Mouse (Mus musculus) mammary gland, adult 2 months (tissue): ENCODE data around the gene Eif4g3. TPM values are rescaled to one million over a fixed set of nuclear protein-coding genes. Genes with fewer than 3 reads are reported as not detected.

Experiments used
- polyA plus RNA-seq: library from polyadenylated mRNA; depleted of rRNA; stranded (reverse); fragments of >200 nt; gene quantifications from 2 replicates; pipeline ENCODE4 v1.2.3, GENCODE M21; 2012; ENCODE audit warnings: low replicate concordance; rRNA removed

Gene Eif4g3
- 57.1 and 73.8 TPM in 2 replicates for polyA plus RNA-seq

GRCm38 (mm10) chr4:137992890-137993289 is at the start of gene Eif4g3:
TSS of gene Eif4g3 (plus strand) at chr4:137993022.

DNA sequence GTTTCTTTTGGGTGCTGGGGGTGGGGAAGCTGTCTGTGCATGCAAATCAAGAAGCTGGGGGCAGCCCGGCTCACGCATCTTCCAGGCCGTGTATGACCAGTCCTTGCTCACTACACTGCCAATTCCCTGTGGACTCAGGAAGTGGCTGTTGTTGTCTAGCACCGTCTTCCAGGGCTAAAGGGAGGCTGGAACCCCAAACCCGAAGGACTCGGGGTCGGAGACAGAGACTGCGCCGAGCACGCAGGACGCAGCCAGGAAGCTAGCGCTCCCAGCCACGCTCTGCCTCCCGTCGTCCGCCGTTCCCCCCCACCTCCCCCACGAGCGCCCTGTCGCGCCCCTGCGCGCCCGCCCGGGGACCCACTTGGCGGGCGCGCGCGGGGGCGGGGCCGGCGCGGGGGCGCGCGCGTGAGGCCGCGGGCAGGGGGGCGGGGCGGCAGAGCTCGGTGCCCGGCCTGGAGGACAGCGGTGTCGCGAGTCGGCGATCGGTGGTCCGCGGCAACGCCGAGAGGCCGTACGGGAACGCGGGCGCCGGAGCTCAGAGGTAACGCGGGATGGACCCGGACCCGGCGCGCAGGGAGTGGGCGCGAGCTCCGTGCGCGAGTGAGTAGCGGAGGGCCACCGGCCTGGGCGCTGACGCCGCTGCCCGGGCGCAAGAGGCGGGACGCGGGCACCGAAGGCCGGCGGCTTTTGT is 223.5 kb downstream of the Eif4g3 start, which contains the start of gene Hp1bp3:
Gene Hp1bp3, plus strand, starts transcription at position 97 of the 691 bp plus-strand sequence.

GRCm38 (mm10) chr4:138250088-138250960 is 257.5 kb downstream of the Eif4g3 start, which contains the start of the genes Sh2d5 and Kif17:
TSS of gene Sh2d5 (plus strand) at chr4:138250403.
TSS of gene Kif17 (plus strand) at chr4:138250435.

Other genes with a start within 250 kb of the Eif4g3 start
- 21.6 and 21.9 TPM in 2 replicates for gene Alpl, start 196.6 kb upstream of the Eif4g3 start, polyA plus RNA-seq
- 21.3 and 40.2 TPM in 2 replicates for gene Ece1, start 130.8 kb upstream of the Eif4g3 start, polyA plus RNA-seq
- gene Hp1bp3, start 223.3 kb downstream of the Eif4g3 start, polyA plus RNA-seq, result 45.5 and 76.8 TPM in 2 replicates